Mouse (Mus musculus) hindbrain, embryonic 15.5 days (tissue): ENCODE results near the gene Cxcl15. TPM values are rescaled to one million over a fixed set of nuclear protein-coding genes. Genes with fewer than 3 reads are reported as not detected.

ENCODE experiments used
- microRNA-seq: library from miRNA; unstranded; fragments of <30 nt; microRNA quantifications from one replicate; pipeline ENCODE4, GENCODE M21; 2016
- polyA plus RNA-seq: library from polyadenylated mRNA; unstranded; fragments of >200 nt; fragmentation: Nextera tagmentation; extraction: Ambion mirVana; gene quantifications from 2 replicates; pipeline ENCODE4 v1.2.1, GENCODE M21; 2015

The Cxcl15 gene
- polyA plus RNA-seq, 1 experiment from 2014 or later, result not detected

Small RNAs within 50 kb of the gene (microRNA-seq; reads per million reads assigned to microRNA genes)
- not detected for gene Gm24322

Other genes starting within 250 kb of the Cxcl15 start
- gene 5830473C10Rik, start 233.4 kb upstream of the Cxcl15 start, polyA plus RNA-seq, result 0.08 TPM in 1 of 2 replicates, not detected in the other
- 2.4 TPM in 2 replicates for gene Rassf6, start 153.9 kb upstream of the Cxcl15 start, polyA plus RNA-seq
- gene Cxcl5, start 35.2 kb upstream of the Cxcl15 start, polyA plus RNA-seq, result 0.22 and 0.31 TPM in 2 replicates
- 1.4 and 1.9 TPM in 2 replicates for gene Ppbp, start 26.0 kb upstream of the Cxcl15 start, polyA plus RNA-seq
- 43.0 and 61.1 TPM in 2 replicates for gene Pf4, start 22.1 kb upstream of the Cxcl15 start, polyA plus RNA-seq
- 0.19 and 0.31 TPM in 2 replicates for gene Cxcl3, start 8.4 kb upstream of the Cxcl15 start, polyA plus RNA-seq
- 0.35 and 0.55 TPM in 2 replicates for gene Cxcl1, start 96.7 kb downstream of the Cxcl15 start, polyA plus RNA-seq
- gene Cxcl2, start 109.3 kb downstream of the Cxcl15 start, polyA plus RNA-seq, result not detected in 2 replicates
- 61.7 and 68.1 TPM in 2 replicates for gene Mthfd2l, start 136.6 kb downstream of the Cxcl15 start, polyA plus RNA-seq
- 0.12 and 0.19 TPM in 2 replicates for gene Epgn, start 232.9 kb downstream of the Cxcl15 start, polyA plus RNA-seq